Comparison of ENCODE assay signal across 9 mouse cellular contexts in genomic region chr5:139084302-139084701, GRCm38 (mm10).
DNase-seq lines count a peak whose midpoint lies in the region; ATAC-seq lines count a peak whose summit lies in the region.
"Had no signal": no experiment of that assay in that cellular context is flagged by ENCODE, and none has a peak within 500 bp of the region (broad histone marks: within the 10 kb centered on the region; RNA-seq: fewer than 3 reads in every experiment).

No protein-coding gene starts in this region.

- no peaks in the 10 kb centered on the region for H3K36me3 ChIP-seq in limb, embryonic 15.5 days
- no peaks in the 10 kb centered on the region for H3K36me3 ChIP-seq in limb, embryonic 10.5 days

- peaks cover 7% of the 10 kb centered on the region; the same call in 1 of the 2 replicates for H3K4me1 ChIP-seq in limb, embryonic 15.5 days
- peaks cover 5% of the 10 kb centered on the region; the same call in 1 of the 2 replicates for H3K4me1 ChIP-seq in limb, embryonic 10.5 days

- no peaks in the 10 kb centered on the region for H3K9me3 ChIP-seq in limb, embryonic 15.5 days
- H3K9me3 ChIP-seq in limb, embryonic 10.5 days (replicated peaks): no peaks in the 10 kb centered on the region

- H3K4me2 ChIP-seq in limb, embryonic 15.5 days: no peak overlapping the region

- DNase-seq in limb, embryonic 10.5 days (ENCODE audit: low spot score): no peak
- DNase-seq in cerebellum, postnatal 36 days: peak; percentile 55 to 63
- peak; percentile 69 for DNase-seq in heart, postnatal 4 days
- peak; percentile 65 to 67 for DNase-seq in right cerebral cortex, postnatal 10 days (ENCODE audit: low spot score in 2 of 2)
- DNase-seq in thymus, adult 18-20 months: no peak
- no peak for DNase-seq in gastrocnemius, postnatal 25 days
- DNase-seq in MN1 (ENCODE audit: low spot score): no peak

- H3K4me3 ChIP-seq in limb, embryonic 15.5 days: no peak overlapping the region
- H3K4me3 ChIP-seq in limb, embryonic 10.5 days: no peak overlapping the region
- H3K4me3 ChIP-seq: megakaryocyte, embryonic 14.5 days had no signal

- no peak for ATAC-seq in limb, embryonic 15.5 days (ENCODE audit: insufficient number of reproducible peaks, low FRiP score, low TSS enrichment, low read depth)

- 79% methylated on average over 6 of the region's 6 CpGs for WGBS in limb, embryonic 15.5 days
- 90% methylated on average over 6 of the region's 6 CpGs for WGBS in limb, embryonic 10.5 days

- 0 out of 2 replicates have a peak overlapping the region, but pooled peaks have one; percentile 17 for H3K9ac ChIP-seq in limb, embryonic 15.5 days

- no peak overlapping the region for H3K27ac ChIP-seq in limb, embryonic 15.5 days
- H3K27ac ChIP-seq in limb, embryonic 10.5 days: no peak overlapping the region

- H3K27me3 ChIP-seq in limb, embryonic 15.5 days: no peaks in the 10 kb centered on the region
- H3K27me3 ChIP-seq in limb, embryonic 10.5 days (ENCODE audit: low read depth, poor library complexity, severe bottlenecking): no peaks in the 10 kb centered on the region

Comparison
In these comparisons a context has a peak if more than half of its experiments do, and no peak if none do; other contexts are left out.
1. DNase-seq: peak in cerebellum, postnatal 36 days (2 of 2), heart, postnatal 4 days (single experiment) and right cerebral cortex, postnatal 10 days (2 of 2); none in limb, embryonic 10.5 days (single experiment), thymus, adult 18-20 months (0 of 2), gastrocnemius, postnatal 25 days (single experiment) and MN1 (single experiment).